Mouse (Mus musculus): ENCODE results near the gene Egf. TPM values are rescaled to one million over a fixed set of nuclear protein-coding genes. Genes with fewer than 3 reads are reported as not detected.

The Egf gene
- polyA plus RNA-seq, 1 experiment = not detected

DNA sequence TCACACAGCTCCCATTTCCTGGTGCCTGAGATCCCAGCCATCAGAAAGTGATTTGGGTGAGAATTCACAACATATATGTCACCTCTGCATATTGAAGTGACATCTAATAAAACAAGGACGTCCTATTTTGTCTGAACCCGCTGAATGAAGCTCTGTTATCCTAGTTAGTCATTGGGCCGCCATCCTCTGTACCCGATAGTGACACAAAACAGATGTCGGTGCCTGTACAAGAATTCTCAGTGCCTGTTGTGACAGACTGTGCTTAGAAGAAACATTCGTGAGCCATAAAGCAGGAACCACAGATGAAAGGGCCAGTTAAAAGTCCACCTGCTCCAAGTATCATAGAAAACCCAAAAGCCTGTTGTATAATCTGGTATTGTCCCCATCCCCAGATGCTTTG is 117.7 kb downstream of the Egf start:
- Histone ChIP-seq H3K4me1 (ENCODE audit: control insufficient read depth) (peaks cover 5% of the 10 kb centered on the region; the same call in 1 of the 2 replicates), H3K9me3 (ENCODE audit: control insufficient read depth, low read length) (no peaks in the 10 kb centered on the region), H3K4me3 (replicated peaks) (no peak overlapping the region), H3K27me3 (ENCODE audit: control insufficient read depth) (no peaks in the 10 kb centered on the region), H3K36me3 (ENCODE audit: control insufficient read depth) (peaks cover 4% of the 10 kb centered on the region; the same call in 1 of the 2 replicates)
- no peak for TF ChIP-seq GATA1 (IDR thresholded peaks at IDR 0.05; ENCODE audit: low read length)
- TF ChIP-seq TAL1 (IDR thresholded peaks at IDR 0.05; ENCODE audit: low read length) = no peak

DNA sequence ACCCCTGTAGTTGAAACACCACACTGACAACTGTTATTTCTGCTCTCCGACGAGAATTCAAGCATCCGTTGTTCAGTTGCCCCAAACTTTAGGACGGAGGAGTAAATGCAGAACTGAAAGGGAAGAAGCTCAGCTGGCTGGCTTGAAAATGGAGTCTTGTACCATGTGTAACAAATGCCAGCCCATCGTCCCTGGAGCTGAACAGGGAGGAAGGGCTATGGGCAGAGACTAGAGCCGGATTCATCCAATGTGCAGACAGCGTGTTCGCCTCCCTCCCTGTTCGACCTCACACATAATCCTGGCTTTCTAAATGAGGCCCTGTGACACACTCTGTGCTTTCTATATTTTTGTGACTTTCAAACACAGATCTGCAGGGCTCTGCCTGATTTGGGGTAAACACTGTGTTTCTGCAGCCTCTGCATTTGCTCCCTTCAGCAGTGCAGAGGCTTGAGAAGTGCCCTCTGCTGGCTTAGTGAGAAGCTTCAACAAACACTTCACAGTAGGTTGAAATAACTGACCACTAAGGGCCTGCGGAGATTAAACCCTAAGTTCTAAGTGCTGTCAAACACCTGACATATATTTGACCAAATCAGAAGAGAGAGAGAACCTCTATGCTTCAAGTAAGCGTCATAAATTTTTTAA is 120.7 kb downstream of the Egf start:
- H3K27me3 ChIP-seq (ENCODE audit: control insufficient read depth) = no peaks in the 10 kb centered on the region

DNA sequence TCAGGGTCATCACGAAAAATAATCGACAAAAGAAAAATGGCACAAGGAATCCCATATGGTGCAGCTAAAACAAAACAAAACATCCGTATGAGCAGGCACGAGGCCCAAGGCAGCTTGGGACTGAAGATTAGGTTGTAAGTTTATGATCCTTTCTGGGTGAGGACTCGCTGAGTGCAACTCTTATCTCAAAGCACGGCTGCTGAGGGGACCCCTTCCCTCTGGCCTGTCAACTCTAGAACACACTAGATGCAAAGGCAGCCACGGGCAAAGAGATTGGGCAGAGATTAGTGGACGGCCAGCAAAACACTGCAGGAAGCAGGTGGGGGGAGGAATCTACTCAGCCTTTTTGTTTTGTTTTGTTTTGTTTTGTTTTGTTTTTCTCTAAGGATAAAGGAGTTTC is 121.6 kb downstream of the Egf start:
- no peaks in the 10 kb centered on the region for H3K27me3 ChIP-seq (ENCODE audit: control insufficient read depth)
- H3K4me1 ChIP-seq (ENCODE audit: control insufficient read depth) = peaks cover 8% of the 10 kb centered on the region; the same call in 1 of the 2 replicates
- H3K36me3 ChIP-seq (ENCODE audit: control insufficient read depth) = peaks cover 4% of the 10 kb centered on the region; the same call in 1 of the 2 replicates
- no peaks in the 10 kb centered on the region for H3K9me3 ChIP-seq (ENCODE audit: control insufficient read depth, low read length)
- no peak overlapping the region for H3K4me3 ChIP-seq (replicated peaks)
- TF ChIP-seq GATA1 (IDR thresholded peaks at IDR 0.05; ENCODE audit: low read length) (no peak), TAL1 (IDR thresholded peaks at IDR 0.05; ENCODE audit: low read length) (no peak)

More for the DNA sequence above, 120.7 kb downstream of the Egf start:
- Histone ChIP-seq H3K4me3 (replicated peaks) (no peak overlapping the region), H3K36me3 (ENCODE audit: control insufficient read depth) (peaks cover 4% of the 10 kb centered on the region; the same call in 1 of the 2 replicates), H3K4me1 (ENCODE audit: control insufficient read depth) (peaks cover 8% of the 10 kb centered on the region; the same call in 1 of the 2 replicates), H3K9me3 (ENCODE audit: control insufficient read depth, low read length) (no peaks in the 10 kb centered on the region)
- TF ChIP-seq TAL1 (IDR thresholded peaks at IDR 0.05; ENCODE audit: low read length) (no peak), GATA1 (IDR thresholded peaks at IDR 0.05; ENCODE audit: low read length) (no peak)

DNA sequence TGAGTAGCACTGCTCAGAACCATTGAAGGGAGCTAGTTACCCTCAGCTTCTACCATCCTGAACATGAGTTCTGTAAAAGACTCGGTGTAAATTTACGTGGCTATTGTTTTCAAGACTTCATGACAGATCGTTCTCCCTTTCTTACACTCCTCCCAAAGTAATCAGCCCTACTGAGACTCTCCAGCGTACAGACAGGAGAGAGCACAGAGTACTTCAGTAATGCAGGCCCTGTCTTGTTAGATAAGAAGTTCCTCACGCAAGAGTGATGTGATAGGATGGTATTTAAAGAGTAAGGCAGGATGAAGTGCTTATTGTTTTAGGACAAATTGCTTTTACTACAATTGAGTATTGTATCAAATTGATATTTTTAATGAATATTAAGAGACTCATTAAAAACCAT is 123.3 kb downstream of the Egf start:
- Histone ChIP-seq H3K36me3 (ENCODE audit: control insufficient read depth) (peaks cover 4% of the 10 kb centered on the region; the same call in 1 of the 2 replicates), H3K9me3 (ENCODE audit: control insufficient read depth, low read length) (no peaks in the 10 kb centered on the region), H3K4me1 (ENCODE audit: control insufficient read depth) (peaks cover 8% of the 10 kb centered on the region; the same call in 1 of the 2 replicates), H3K4me3 (replicated peaks) (no peak overlapping the region), H3K27me3 (ENCODE audit: control insufficient read depth) (no peaks in the 10 kb centered on the region)
- TF ChIP-seq GATA1 (IDR thresholded peaks at IDR 0.05; ENCODE audit: low read length) = no peak
- no peak for TF ChIP-seq TAL1 (IDR thresholded peaks at IDR 0.05; ENCODE audit: low read length)

DNA sequence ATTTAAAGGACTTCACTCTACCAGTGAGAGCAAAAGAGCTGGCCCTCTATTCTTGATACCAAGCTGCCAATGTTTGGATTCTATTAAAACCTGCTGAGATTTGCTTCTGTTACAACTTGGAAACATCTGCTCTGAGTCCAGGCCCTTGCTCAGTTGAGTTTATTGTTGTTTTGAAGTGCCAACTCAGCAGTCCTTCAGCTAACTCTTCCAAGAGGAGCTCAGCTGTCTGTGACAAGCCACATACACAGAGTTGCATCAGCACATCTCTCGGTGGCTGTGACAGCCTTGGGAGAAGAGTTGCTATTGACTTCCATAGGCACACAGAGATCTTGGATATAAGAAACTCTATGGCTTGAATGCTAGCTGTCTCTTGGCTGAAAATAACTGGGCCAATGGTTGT is 124.1 kb downstream of the Egf start:
- Histone ChIP-seq H3K27me3 (ENCODE audit: control insufficient read depth) (no peaks in the 10 kb centered on the region), H3K9me3 (ENCODE audit: control insufficient read depth, low read length) (no peaks in the 10 kb centered on the region), H3K36me3 (ENCODE audit: control insufficient read depth) (peaks cover 4% of the 10 kb centered on the region; the same call in 1 of the 2 replicates), H3K4me3 (replicated peaks) (no peak overlapping the region), H3K4me1 (ENCODE audit: control insufficient read depth) (peaks cover 8% of the 10 kb centered on the region; the same call in 1 of the 2 replicates)
- no peak for TF ChIP-seq GATA1 (IDR thresholded peaks at IDR 0.05; ENCODE audit: low read length)
- no peak for TF ChIP-seq TAL1 (IDR thresholded peaks at IDR 0.05; ENCODE audit: low read length)

Other genes with a start within 250 kb of the Egf start
- 0.01 TPM in 1 of 2 replicates, not detected in the other for gene Elovl6, start 223.0 kb downstream of the Egf start, polyA plus RNA-seq (2012)
- gene Lrit3, start 48.7 kb upstream of the Egf start, polyA plus RNA-seq (2012) = 0.02 TPM in 1 of 2 replicates, not detected in the other
- gene Rrh, start 67.3 kb upstream of the Egf start, polyA plus RNA-seq (2012) = 0.02 TPM in 1 of 2 replicates, not detected in the other
- 2.4 and 3.4 TPM in 2 replicates for gene Gar1, start 76.1 kb upstream of the Egf start, polyA plus RNA-seq (2012)
- 0.02 TPM in 1 of 2 replicates, not detected in the other for gene Cfi, start 80.6 kb upstream of the Egf start, polyA plus RNA-seq (2012)
- gene Pla2g12a, start 123.3 kb upstream of the Egf start, polyA plus RNA-seq (2012) = 4.0 and 4.1 TPM in 2 replicates
- gene Casp6, start 146.1 kb upstream of the Egf start, polyA plus RNA-seq (2012) = 0.47 and 0.62 TPM in 2 replicates
- 2.9 and 4.8 TPM in 2 replicates for gene Mcub, start 214.9 kb upstream of the Egf start, polyA plus RNA-seq (2012)

Data from erythroblast, embryonic 14.5 days (primary cell).